Mouse (Mus musculus) heart, postnatal 0 days (tissue): ENCODE measurements around the gene Sipa1l3.

Experiments
- CTCF ChIP-seq: IDR thresholded peaks from 2 replicates; pipeline ENCODE4 v1.5.1; 2016; ENCODE audit warnings: antibody characterized with exemption, control low read depth, low read depth
- EP300 ChIP-seq: IDR thresholded peaks from 2 replicates; pipeline ENCODE4 v1.6.1; 2016; ENCODE audit warnings: antibody characterized with exemption, low read depth

GRCm38 (mm10) chr7:29395179-29395578 is 123.3 kb downstream of the Sipa1l3 start:
- TF ChIP-seq EP300 (no peak), CTCF (no peak)
